Mouse (Mus musculus) MEL (cell line): Measurements from ENCODE around the gene Palld. TPM values are rescaled to one million over a fixed set of nuclear protein-coding genes. Genes with fewer than 3 reads are reported as not detected.

ENCODE experiments used
- DNase-seq: peaks from one replicate; pipeline ENCODE4 v3.0.0; 2011; ENCODE audit warnings: low read depth, low spot score
- H3K27ac ChIP-seq: 2 replicates; pipeline ENCODE4 v1.5.1; 2012; ENCODE audit warnings: low read depth, mild to moderate bottlenecking, control low read depth, low read length, moderate library complexity; ENCODE audit not compliant: control insufficient read depth
- H3K27me3 ChIP-seq, 2 experiments: fragments of 150-350 bp in 1 of 2; sonication (generic) in 1 of 2; 2 replicates each; pipeline ENCODE4 v1.6.1; 2012; ENCODE audit warnings: low read length in 2 of 2, mild to moderate bottlenecking in 2 of 2, improper control_type of control experiment in 1 of 2, moderate library complexity in 1 of 2; ENCODE audit not compliant: insufficient read depth in 2 of 2, control insufficient read depth in 1 of 2
- H3K36me3 ChIP-seq, 2 experiments: 2 replicates each; pipeline ENCODE4 v1.6.1; 2012 to 2014; ENCODE audit warnings: low read length in 2 of 2, improper control_type of control experiment in 1 of 2, inconsistent platforms in 1 of 2, mild to moderate bottlenecking in 1 of 2; ENCODE audit not compliant: insufficient read depth in 2 of 2, control insufficient read depth in 1 of 2
- H3K4me1 ChIP-seq, 2 experiments: fragments of 150-350 bp in 1 of 2; sonication (generic) in 1 of 2; 2 replicates each; pipeline ENCODE4 v1.6.1; 2012; ENCODE audit warnings: low read length in 2 of 2, improper control_type of control experiment in 1 of 2, mild to moderate bottlenecking in 1 of 2; ENCODE audit not compliant: insufficient read depth in 2 of 2, control insufficient read depth in 1 of 2
- H3K4me3 ChIP-seq, 2 experiments: fragments of 150-350 bp in 1 of 2; sonication (generic) in 1 of 2; 2 replicates each; pipeline ENCODE4 v1.5.1; 2012; ENCODE audit warnings: low read depth in 2 of 2, low read length in 2 of 2, mild to moderate bottlenecking in 2 of 2, moderate library complexity in 2 of 2, control low read depth in 1 of 2, improper control_type of control experiment in 1 of 2; ENCODE audit not compliant: control insufficient read depth in 1 of 2, insufficient read depth in 1 of 2
- H3K79me2 ChIP-seq: 2 replicates; pipeline ENCODE4 v1.6.1; 2012; ENCODE audit warnings: mild to moderate bottlenecking, low read length, moderate library complexity; ENCODE audit not compliant: control insufficient read depth, poor library complexity, insufficient read depth
- H3K9ac ChIP-seq: 2 replicates; pipeline ENCODE4 v1.6.1; 2012; ENCODE audit warnings: low read depth, mild to moderate bottlenecking, control low read depth, low read length, moderate library complexity; ENCODE audit not compliant: control insufficient read depth, poor library complexity, severe bottlenecking
- H3K9me3 ChIP-seq: fragments of 150-350 bp; sonication (generic); replicated peaks from 2 replicates; pipeline ENCODE4 v1.6.1; 2012; ENCODE audit warnings: mild to moderate bottlenecking, low read length, improper control_type of control experiment, moderate library complexity; ENCODE audit not compliant: insufficient read depth
- BHLHE40 ChIP-seq: IDR thresholded peaks from 2 replicates; pipeline ENCODE4 v1.6.1; 2012; ENCODE audit warnings: low read depth, mild to moderate bottlenecking, inconsistent platforms, low read length, improper control_type of control experiment, borderline replicate concordance
- CHD1 ChIP-seq: IDR thresholded peaks from 2 replicates; pipeline ENCODE4 v1.6.1; 2012; ENCODE audit warnings: low read depth, mild to moderate bottlenecking, inconsistent platforms, low read length, improper control_type of control experiment
- CTCF ChIP-seq, 3 experiments: IDR thresholded peaks in 2 of 3; conservative IDR thresholded peaks in 1 of 3; 2 replicates each; pipeline ENCODE4 v1.5.1; 2011 to 2012; ENCODE audit warnings: low read length in 3 of 3, low read depth in 2 of 3, mild to moderate bottlenecking in 2 of 3, improper control_type of control experiment in 1 of 3, inconsistent platforms in 1 of 3, mixed read lengths in 1 of 3, moderate library complexity in 1 of 3; ENCODE audit not compliant: control insufficient read depth in 1 of 3, insufficient read depth in 1 of 3, poor library complexity in 1 of 3, severe bottlenecking in 1 of 3
- E2F4 ChIP-seq: IDR thresholded peaks from 2 replicates; pipeline ENCODE4 v1.6.1; 2011; ENCODE audit warnings: low read depth, low read length, improper control_type of control experiment, borderline replicate concordance
- ELF1 ChIP-seq: IDR thresholded peaks from 2 replicates; pipeline ENCODE4 v1.6.1; 2014; ENCODE audit warnings: low read depth, mild to moderate bottlenecking, inconsistent platforms, low read length, improper control_type of control experiment, moderate library complexity
- GATA1 ChIP-seq: IDR thresholded peaks from 2 replicates; pipeline ENCODE4 v1.6.1; 2011; ENCODE audit warnings: low read depth, low read length, improper control_type of control experiment
- JUND ChIP-seq: IDR thresholded peaks from 2 replicates; pipeline ENCODE4 v1.6.1; 2011; ENCODE audit warnings: low read depth, mild to moderate bottlenecking, improper control_type of control experiment, low read length
- KAT2A ChIP-seq: conservative IDR thresholded peaks from 2 replicates; pipeline ENCODE4 v1.6.1; 2012; ENCODE audit warnings: low read depth, low read length, improper control_type of control experiment, inconsistent platforms
- MAFK ChIP-seq: IDR thresholded peaks from 2 replicates; pipeline ENCODE4 v1.6.1; 2011; ENCODE audit warnings: low read depth, mild to moderate bottlenecking, low read length, improper control_type of control experiment, borderline replicate concordance
- MAZ ChIP-seq: IDR thresholded peaks from 2 replicates; pipeline ENCODE4 v1.6.1; 2012; ENCODE audit warnings: low read depth, mild to moderate bottlenecking, inconsistent platforms, low read length, improper control_type of control experiment
- MEF2A ChIP-seq: IDR thresholded peaks from 2 replicates; pipeline ENCODE4 v1.6.1; 2014; ENCODE audit warnings: low read depth, mild to moderate bottlenecking, inconsistent platforms, low read length, improper control_type of control experiment; ENCODE audit not compliant: poor library complexity, insufficient replicate concordance, severe bottlenecking; ENCODE audit errors: extremely low read depth
- MXI1 ChIP-seq: IDR thresholded peaks from 2 replicates; pipeline ENCODE4 v1.6.1; 2011; ENCODE audit warnings: mild to moderate bottlenecking, low read depth, low read length, improper control_type of control experiment
- NELFE ChIP-seq: IDR thresholded peaks from 2 replicates; pipeline ENCODE4 v1.6.1; 2011; ENCODE audit warnings: low read depth, low read length, improper control_type of control experiment
- POLR2A ChIP-seq, 2 experiments: IDR thresholded peaks; 2 replicates each; pipeline ENCODE4 v1.6.1; 2011 to 2012; ENCODE audit warnings: low read length in 2 of 2, mild to moderate bottlenecking in 2 of 2, control low read depth in 1 of 2, improper control_type of control experiment in 1 of 2, low read depth in 1 of 2, moderate library complexity in 1 of 2; ENCODE audit not compliant: control insufficient read depth in 1 of 2, insufficient read depth in 1 of 2, poor library complexity in 1 of 2
- POLR2AphosphoS2 ChIP-seq: IDR thresholded peaks from 2 replicates; pipeline ENCODE4 v1.6.1; 2011; ENCODE audit warnings: low read length, improper control_type of control experiment
- RAD21 ChIP-seq: IDR thresholded peaks from 2 replicates; pipeline ENCODE4 v1.6.1; 2011; ENCODE audit warnings: mild to moderate bottlenecking, low read depth, low read length, improper control_type of control experiment
- RCOR1 ChIP-seq: IDR thresholded peaks from 2 replicates; pipeline ENCODE4 v1.6.1; 2012; ENCODE audit warnings: low read depth, mild to moderate bottlenecking, inconsistent platforms, low read length, improper control_type of control experiment
- SIN3A ChIP-seq: IDR thresholded peaks from 2 replicates; pipeline ENCODE4 v1.6.1; 2012; ENCODE audit warnings: low read length, improper control_type of control experiment, inconsistent platforms
- TAL1 ChIP-seq: IDR thresholded peaks from 2 replicates; pipeline ENCODE4 v1.6.1; 2012; ENCODE audit warnings: mild to moderate bottlenecking, inconsistent platforms, low read length, moderate library complexity, mixed read lengths
- TBP ChIP-seq: IDR thresholded peaks from 2 replicates; pipeline ENCODE4 v1.8.0; 2011; ENCODE audit warnings: low read depth, low read length, improper control_type of control experiment
- UBTF ChIP-seq: IDR thresholded peaks from 2 replicates; pipeline ENCODE4 v1.6.1; 2012; ENCODE audit warnings: low read depth, mild to moderate bottlenecking, inconsistent platforms, low read length, improper control_type of control experiment, moderate library complexity, borderline replicate concordance; ENCODE audit not compliant: insufficient read depth
- USF2 ChIP-seq, 2 experiments: IDR thresholded peaks; 2 replicates each; pipeline ENCODE4 v1.6.1; 2011 to 2012; ENCODE audit warnings: improper control_type of control experiment in 2 of 2, low read length in 2 of 2, borderline replicate concordance in 1 of 2, inconsistent platforms in 1 of 2, low read depth in 1 of 2, mild to moderate bottlenecking in 1 of 2; ENCODE audit not compliant: insufficient read depth in 1 of 2
- ZNF384 ChIP-seq: IDR thresholded peaks from 2 replicates; pipeline ENCODE4 v1.6.1; 2012; ENCODE audit warnings: low read depth, mild to moderate bottlenecking, inconsistent platforms, low read length, improper control_type of control experiment
- polyA plus RNA-seq, 2 experiments: library from polyadenylated mRNA; stranded (reverse) in 1 of 2; unstranded in 1 of 2; fragments of >175 nt in 1 of 2; fragments of >200 nt in 1 of 2; gene quantifications; 2 replicates each; pipeline versions ENCODE4 v1.2.1 to v1.2.4; 2012; ENCODE audit warnings: low replicate concordance in 2 of 2, low read depth in 1 of 2; ENCODE audit not compliant: insufficient read length in 2 of 2, insufficient read depth in 1 of 2, missing spikeins in 1 of 2
- total RNA-seq: library from RNA; depleted of rRNA; stranded (reverse); fragments of 300-350 nt; gene quantifications from 2 replicates; pipeline ENCODE4 v1.2.3, GENCODE M21; 2012

The Palld gene
- total and polyA plus RNA-seq, 3 experiments: 0.23 to 1.9 TPM; not detected in 1

- Histone ChIP-seq H3K27me3 (no peaks in the 10 kb centered on the region), H3K79me2 (no peaks in the 10 kb centered on the region), H3K27ac (no peak overlapping the region), H3K9me3 (no peaks in the 10 kb centered on the region), H3K4me3 (no peak overlapping the region), H3K4me1 (no peaks in the 10 kb centered on the region), H3K9ac (no peak overlapping the region)
- DNase-seq: no peak
- TF ChIP-seq SIN3A (no peak), GATA1 (no peak), MAZ (no peak), MEF2A (no peak), USF2 (IDR thresholded peaks at IDR 0.05; ENCODE audit: borderline replicate concordance in 1 of 2, insufficient read depth in 1 of 2, low read depth in 1 of 2, low read length in 2 of 2) (no peak), RCOR1 (no peak), MAFK (no peak), ELF1 (no peak), KAT2A (no peak), POLR2A (IDR thresholded peaks at IDR 0.05; ENCODE audit: control insufficient read depth in 1 of 2, insufficient read depth in 1 of 2, low read depth in 1 of 2, low read length in 2 of 2, poor library complexity in 1 of 2) (no peak), E2F4 (no peak), CHD1 (no peak), MXI1 (no peak), CTCF (IDR thresholded peaks at IDR 0.05 in 2 of 3, conservative IDR thresholded peaks at IDR 0.05 in 1 of 3; ENCODE audit: control insufficient read depth in 1 of 3, insufficient read depth in 1 of 3, low read depth in 2 of 3, low read length in 3 of 3, poor library complexity in 1 of 3, severe bottlenecking in 1 of 3) (no peak), NELFE (no peak)
- TF ChIP-seq, all 39 proteins: peak for 0
- H3K36me3 ChIP-seq: no peaks in the 10 kb centered on the region
Measured at GRCm38 (mm10) chr8:61661611-61662010, 240.9 kb downstream of the Palld start.

DNA sequence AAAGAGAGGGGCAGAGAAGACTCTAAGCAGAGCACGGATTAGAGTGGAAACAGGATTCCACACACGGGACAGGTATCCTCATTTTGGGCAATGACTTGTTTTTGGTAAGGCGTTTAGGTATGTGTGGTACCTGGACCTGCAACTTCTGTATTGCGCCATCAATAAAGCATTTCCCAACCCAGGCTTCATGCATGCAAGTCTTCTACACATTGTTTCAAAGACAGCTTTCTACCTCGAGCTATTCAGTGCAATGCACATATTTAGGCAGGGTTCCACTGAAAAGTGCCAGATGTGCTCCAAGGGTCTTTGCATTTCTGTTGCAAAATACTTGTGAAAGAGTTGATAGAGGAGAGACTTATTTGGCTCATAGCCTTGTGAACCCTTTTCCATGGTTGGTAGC is 241.5 kb downstream of the Palld start:
- no peak for DNase-seq
- Histone ChIP-seq H3K36me3 (no peaks in the 10 kb centered on the region), H3K79me2 (no peaks in the 10 kb centered on the region), H3K9me3 (no peaks in the 10 kb centered on the region), H3K27me3 (no peaks in the 10 kb centered on the region), H3K4me3 (no peak overlapping the region), H3K27ac (no peak overlapping the region), H3K9ac (no peak overlapping the region), H3K4me1 (no peaks in the 10 kb centered on the region)
- TF ChIP-seq GATA1: no peak
- no peak for TF ChIP-seq POLR2AphosphoS2
- TF ChIP-seq KAT2A: no peak
- TF ChIP-seq SIN3A: no peak
- no peak for TF ChIP-seq ELF1
- TF ChIP-seq BHLHE40: no peak
- TF ChIP-seq TBP: no peak
- TF ChIP-seq JUND: no peak
- TF ChIP-seq TAL1: no peak
- no peak for TF ChIP-seq ZNF384
- no peak for TF ChIP-seq RAD21
- TF ChIP-seq RCOR1: no peak
- TF ChIP-seq UBTF: no peak
- TF ChIP-seq MXI1: no peak
